Mouse (Mus musculus) E14TG2a.4 (cell line): ENCODE results near the gene Tmem120b.

Experiments used
- CTCF ChIP-seq: conservative IDR thresholded peaks from 2 replicates; pipeline ENCODE4 v1.5.1; 2014; ENCODE audit warnings: low read length
- NANOG ChIP-seq: IDR thresholded peaks from 2 replicates; pipeline ENCODE4 v1.6.1; 2014; ENCODE audit warnings: borderline replicate concordance, low read length, mixed read lengths

DNA sequence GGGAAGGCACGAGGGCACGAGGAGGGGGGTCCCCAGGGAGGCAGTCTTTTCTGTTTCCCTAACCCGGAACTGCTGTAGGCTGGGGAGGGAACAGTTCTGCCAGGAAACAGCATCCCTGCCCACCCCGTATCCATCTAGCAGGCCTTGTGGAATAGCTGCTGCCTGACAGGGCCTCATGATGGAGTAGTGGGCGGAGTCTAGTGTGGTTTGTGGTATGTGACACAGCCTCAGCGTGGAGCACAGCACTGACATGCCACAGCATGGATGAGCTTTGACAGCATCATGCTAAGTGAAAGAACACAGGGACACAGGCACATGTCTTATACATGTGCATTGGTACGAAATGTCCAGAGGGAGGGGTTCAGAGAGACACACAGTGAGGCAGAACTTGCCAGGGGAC lies 34.2 kb downstream of the Tmem120b start:
- TF ChIP-seq CTCF, result no peak
- no peak for TF ChIP-seq NANOG
